19 mouse cellular contexts compared by ENCODE assay signal in the genomic region with DNA sequence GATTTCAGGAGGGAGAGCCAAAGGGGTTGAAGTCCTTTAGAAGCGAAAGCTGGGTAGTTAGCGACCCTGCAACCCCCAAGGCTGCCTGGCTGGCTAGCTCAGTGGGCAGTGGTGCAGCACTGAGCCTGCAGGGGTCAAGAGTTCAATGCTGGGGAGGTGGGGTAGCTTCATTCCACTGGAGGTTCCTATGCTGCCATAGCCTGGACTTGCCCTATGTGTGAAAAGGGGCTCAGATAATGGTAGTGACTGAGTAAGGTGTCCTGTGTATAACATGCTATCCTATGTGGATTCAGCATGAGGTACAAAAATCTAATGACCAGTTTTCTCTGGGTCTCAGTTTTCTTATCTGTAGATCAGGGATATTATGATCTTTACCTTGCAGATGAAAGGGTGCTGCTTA.
DNase-seq lines count a peak whose midpoint lies in the region; ATAC-seq and TF ChIP-seq lines count a peak whose summit lies in the region.
"Had no signal": no experiment of that assay in that cellular context is flagged by ENCODE, and none has a peak within 500 bp of the region (broad histone marks: within the 10 kb centered on the region; RNA-seq: fewer than 3 reads in every experiment).

No protein-coding gene starts in this region.

- H3K27me3 ChIP-seq in heart, embryonic 10.5 days (ENCODE audit: insufficient read depth, poor library complexity, severe bottlenecking): no peaks in the 10 kb centered on the region
- peaks cover 13% of the 10 kb centered on the region for H3K27me3 ChIP-seq in embryonic facial prominence, embryonic 13.5 days
- H3K27me3 ChIP-seq in limb, embryonic 13.5 days: no peaks in the 10 kb centered on the region
- H3K27me3 ChIP-seq in stomach, postnatal 0 days (ENCODE audit: control insufficient read depth, insufficient read depth, low read length): no peaks in the 10 kb centered on the region
- no peaks in the 10 kb centered on the region for H3K27me3 ChIP-seq in hindbrain, embryonic 16.5 days (replicated peaks; ENCODE audit: control insufficient read depth, insufficient read depth, low read length)
- H3K27me3 ChIP-seq: hindbrain, embryonic 12.5 days; liver, embryonic 12.5 days; midbrain, embryonic 12.5 days; neural tube, embryonic 15.5 days had no signal

- H3K4me3 ChIP-seq in heart, embryonic 10.5 days: no peak overlapping the region
- no peak overlapping the region for H3K4me3 ChIP-seq in embryonic facial prominence, embryonic 13.5 days
- no peak overlapping the region for H3K4me3 ChIP-seq in limb, embryonic 13.5 days
- H3K4me3 ChIP-seq in stomach, postnatal 0 days (ENCODE audit: low read depth, low read length): no peak overlapping the region
- H3K4me3 ChIP-seq in hindbrain, embryonic 16.5 days (ENCODE audit: low read length): no peak overlapping the region
- H3K4me3 ChIP-seq: hindbrain, embryonic 12.5 days; liver, embryonic 12.5 days; midbrain, embryonic 12.5 days; neural tube, embryonic 15.5 days had no signal

- DNase-seq in heart, adult 11 months: peak; percentile 83
- no peak for DNase-seq in heart, embryonic 10.5 days (ENCODE audit: low spot score)
- DNase-seq in stomach, postnatal 0 days (ENCODE audit: low spot score): peak; percentile 28
- DNase-seq in cerebellum, adult 18-20 months: no peak
- DNase-seq: adrenal gland, postnatal 14 days; gastrocnemius, postnatal 14 days; kidney, adult 8-10 months; kidney, postnatal 14 days; lung, adult 18-20 months; thymus, postnatal 36 days had no signal

- WGBS in heart, embryonic 10.5 days: 85% methylated on average over 2 of the region's 2 CpGs
- WGBS in embryonic facial prominence, embryonic 13.5 days: 25% methylated on average over 2 of the region's 2 CpGs
- WGBS in limb, embryonic 13.5 days: 31% methylated on average over 2 of the region's 2 CpGs
- WGBS in stomach, postnatal 0 days: 69% methylated on average over 2 of the region's 2 CpGs
- WGBS in hindbrain, embryonic 16.5 days: 85% methylated on average over 2 of the region's 2 CpGs

- H3K4me1 ChIP-seq in heart, embryonic 10.5 days: peaks cover 11% of the 10 kb centered on the region; the same call in 1 of the 2 replicates
- H3K4me1 ChIP-seq in embryonic facial prominence, embryonic 13.5 days: peaks cover 35% of the 10 kb centered on the region
- H3K4me1 ChIP-seq in limb, embryonic 13.5 days: peaks cover 51% of the 10 kb centered on the region
- peaks cover 4% of the 10 kb centered on the region; the same call in 1 of the 2 replicates for H3K4me1 ChIP-seq in stomach, postnatal 0 days (replicated peaks; ENCODE audit: control insufficient read depth, insufficient read depth)
- H3K4me1 ChIP-seq in hindbrain, embryonic 16.5 days (ENCODE audit: control insufficient read depth, insufficient read depth, low read depth, low read length): no peaks in the 10 kb centered on the region
- H3K4me1 ChIP-seq: liver, embryonic 12.5 days; midbrain, embryonic 12.5 days had no signal

- TF ChIP-seq CTCF in stomach, postnatal 0 days (IDR thresholded peaks at IDR 0.05; ENCODE audit: low read depth): no peak

- no peak overlapping the region for H3K9ac ChIP-seq in embryonic facial prominence, embryonic 13.5 days
- H3K9ac ChIP-seq in limb, embryonic 13.5 days: 0 out of 2 replicates have a peak overlapping the region, but pooled peaks have one; percentile 25
- H3K9ac ChIP-seq in stomach, postnatal 0 days (ENCODE audit: low read length): no peak overlapping the region
- H3K9ac ChIP-seq in hindbrain, embryonic 16.5 days (ENCODE audit: low read depth, low read length): no peak overlapping the region
- H3K9ac ChIP-seq: hindbrain, embryonic 12.5 days; liver, embryonic 12.5 days; midbrain, embryonic 12.5 days; neural tube, embryonic 15.5 days had no signal

- H3K27ac ChIP-seq in heart, embryonic 10.5 days: no peak overlapping the region
- H3K27ac ChIP-seq in embryonic facial prominence, embryonic 13.5 days: peak overlapping the region; percentile 63; the same call in 1 of the 2 replicates
- peak overlapping the region; percentile 93 for H3K27ac ChIP-seq in limb, embryonic 13.5 days
- no peak overlapping the region for H3K27ac ChIP-seq in stomach, postnatal 0 days (replicated peaks)
- H3K27ac ChIP-seq in hindbrain, embryonic 16.5 days (ENCODE audit: low read depth, low read length): no peak overlapping the region
- H3K27ac ChIP-seq: hindbrain, embryonic 12.5 days; layer of hippocampus, adult 2 months; liver, embryonic 12.5 days; midbrain, embryonic 12.5 days; neural tube, embryonic 15.5 days had no signal

- no peak for ATAC-seq in embryonic facial prominence, embryonic 13.5 days (ENCODE audit: insufficient number of reproducible peaks, insufficient read depth, low FRiP score, low TSS enrichment, low read depth)
- ATAC-seq in limb, embryonic 13.5 days (ENCODE audit: low FRiP score, low read depth): no peak
- ATAC-seq in stomach, postnatal 0 days (ENCODE audit: low FRiP score, low TSS enrichment): peak; percentile 42; the same call in 1 of the 2 replicates
- ATAC-seq in hindbrain, embryonic 16.5 days: no peak
- ATAC-seq: forebrain, embryonic 16.5 days; liver, embryonic 12.5 days had no signal

- no peaks in the 10 kb centered on the region for H3K9me3 ChIP-seq in heart, embryonic 10.5 days
- no peaks in the 10 kb centered on the region for H3K9me3 ChIP-seq in embryonic facial prominence, embryonic 13.5 days
- H3K9me3 ChIP-seq in limb, embryonic 13.5 days: no peaks in the 10 kb centered on the region
- no peaks in the 10 kb centered on the region for H3K9me3 ChIP-seq in stomach, postnatal 0 days (ENCODE audit: control insufficient read depth, low read length)
- H3K9me3 ChIP-seq in hindbrain, embryonic 16.5 days (ENCODE audit: control insufficient read depth, low read length): no peaks in the 10 kb centered on the region
- H3K9me3 ChIP-seq: hindbrain, embryonic 12.5 days; liver, embryonic 12.5 days; midbrain, embryonic 12.5 days; neural tube, embryonic 15.5 days had no signal

- no peaks in the 10 kb centered on the region for H3K36me3 ChIP-seq in heart, embryonic 10.5 days
- H3K36me3 ChIP-seq in embryonic facial prominence, embryonic 13.5 days: no peaks in the 10 kb centered on the region
- no peaks in the 10 kb centered on the region for H3K36me3 ChIP-seq in limb, embryonic 13.5 days
- no peaks in the 10 kb centered on the region for H3K36me3 ChIP-seq in stomach, postnatal 0 days (ENCODE audit: control insufficient read depth, insufficient read depth, low read length)
- H3K36me3 ChIP-seq in hindbrain, embryonic 16.5 days (ENCODE audit: control insufficient read depth, insufficient read depth, low read length): no peaks in the 10 kb centered on the region
- H3K36me3 ChIP-seq: hindbrain, embryonic 12.5 days; liver, embryonic 12.5 days; midbrain, embryonic 12.5 days; neural tube, embryonic 15.5 days had no signal

- H3K4me2 ChIP-seq in embryonic facial prominence, embryonic 13.5 days: no peak overlapping the region
- peak overlapping the region; percentile 46 for H3K4me2 ChIP-seq in limb, embryonic 13.5 days (replicated peaks)
- no peak overlapping the region for H3K4me2 ChIP-seq in stomach, postnatal 0 days (replicated peaks; ENCODE audit: low read depth)
- no peak overlapping the region for H3K4me2 ChIP-seq in hindbrain, embryonic 16.5 days (ENCODE audit: low read length)
- H3K4me2 ChIP-seq: hindbrain, embryonic 12.5 days; liver, embryonic 12.5 days; midbrain, embryonic 12.5 days; neural tube, embryonic 15.5 days had no signal

- no peak for TF ChIP-seq EP300 in stomach, postnatal 0 days (optimal IDR thresholded peaks at IDR 0.05)

Comparison
In these comparisons a context has a peak if more than half of its experiments do, and no peak if none do; other contexts are left out.
1. DNase-seq: peak in heart, adult 11 months (single experiment) and stomach, postnatal 0 days (single experiment); none in heart, embryonic 10.5 days (single experiment) and cerebellum, adult 18-20 months (0 of 2).
2. H3K27ac ChIP-seq: peak in embryonic facial prominence, embryonic 13.5 days (single experiment) and limb, embryonic 13.5 days (single experiment); none in heart, embryonic 10.5 days (single experiment), stomach, postnatal 0 days (single experiment) and hindbrain, embryonic 16.5 days (single experiment).